Mouse (Mus musculus) MEL (cell line): Measurements from ENCODE around the gene Mboat2.

Source experiments
- CTCF ChIP-seq, 3 experiments: IDR thresholded peaks in 2 of 3; conservative IDR thresholded peaks in 1 of 3; 2 replicates each; pipeline ENCODE4 v1.5.1; 2011 to 2012; ENCODE audit warnings: low read length in 3 of 3, low read depth in 2 of 3, mild to moderate bottlenecking in 2 of 3, improper control_type of control experiment in 1 of 3, inconsistent platforms in 1 of 3, mixed read lengths in 1 of 3, moderate library complexity in 1 of 3; ENCODE audit not compliant: control insufficient read depth in 1 of 3, insufficient read depth in 1 of 3, poor library complexity in 1 of 3, severe bottlenecking in 1 of 3
- USF1 ChIP-seq: IDR thresholded peaks from 2 replicates; pipeline ENCODE4 v1.6.1; 2014; ENCODE audit warnings: low read depth, mild to moderate bottlenecking, inconsistent platforms, low read length, improper control_type of control experiment, moderate library complexity

DNA sequence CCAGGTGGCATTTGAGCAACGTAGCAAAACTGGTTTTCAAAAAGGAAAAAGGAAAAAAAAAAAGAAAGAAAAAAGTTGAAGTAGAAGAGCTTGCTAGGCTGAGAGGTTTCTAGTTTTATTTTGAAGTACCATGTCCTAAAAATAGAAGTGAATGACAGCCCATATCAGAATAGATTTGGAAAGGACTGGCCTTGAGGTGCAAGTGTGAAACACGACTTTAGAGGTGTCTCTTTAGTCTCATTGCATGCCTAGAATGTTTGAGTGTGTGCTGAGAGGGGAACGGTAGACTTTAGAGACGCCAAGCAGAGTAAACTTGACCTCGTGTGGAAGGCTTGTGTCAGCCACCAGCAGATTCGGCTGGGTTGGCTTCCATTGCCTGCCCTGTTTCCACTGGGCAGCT lies 81.5 kb downstream of the Mboat2 start:
- TF ChIP-seq CTCF (IDR thresholded peaks at IDR 0.05 in 2 of 3, conservative IDR thresholded peaks at IDR 0.05 in 1 of 3; ENCODE audit: control insufficient read depth in 1 of 3, insufficient read depth in 1 of 3, low read depth in 2 of 3, low read length in 3 of 3, poor library complexity in 1 of 3, severe bottlenecking in 1 of 3) (no peak), USF1 (no peak)
